Mouse (Mus musculus) cortical plate, adult 2 months (tissue): ENCODE data around the gene Tsga10ip.

Experiments used
- CTCF ChIP-seq: fragments of 200-500 bp; IDR thresholded peaks from 2 replicates; pipeline ENCODE4 v1.5.1; 2011; ENCODE audit warnings: mild to moderate bottlenecking, control low read depth, low read length; ENCODE audit not compliant: insufficient read depth; ENCODE audit errors: extremely low read depth
- POLR2A ChIP-seq: fragments of 200-500 bp; IDR thresholded peaks from 2 replicates; pipeline ENCODE4 v1.6.1; 2011; ENCODE audit warnings: mild to moderate bottlenecking, low read length, control low read depth; ENCODE audit not compliant: insufficient read depth; ENCODE audit errors: extremely low read depth

GRCm38 (mm10) chr19:5389647-5390046 lies 12.7 kb downstream of the Tsga10ip start:
- TF ChIP-seq CTCF (no peak), POLR2A (no peak)
